In genomic region chr17:45563655-45564530, GRCm38 (mm10) we compare ENCODE assay signal across 8 mouse cellular contexts. TPM values are rescaled to one million over a fixed set of nuclear protein-coding genes. Genes with fewer than 3 reads are reported as not detected.
A peak's percentile ranks its signal among the peaks of the same experiment; 100 is the strongest.
DNase-seq lines count a peak whose midpoint lies in the region; ATAC-seq and TF ChIP-seq lines count a peak whose summit lies in the region.

Gene Slc35b2, plus strand, starts transcription at chr17:45563874.

- no peaks in the 10 kb centered on the region for H3K9me3 ChIP-seq in ES-E14 (ENCODE audit: control insufficient read depth, insufficient read depth, low read depth, low read length)
- no peaks in the 10 kb centered on the region for H3K9me3 ChIP-seq in lung, embryonic 16.5 days (ENCODE audit: control insufficient read depth, low read length)

- peaks cover under 1 to 7% of the 10 kb centered on the region in 2 experiments; a peak in 3 of 4 replicates for H3K4me1 ChIP-seq in ES-E14 (ENCODE audit: control insufficient read depth in 2 of 2, insufficient read depth in 2 of 2, low read length in 2 of 2, poor library complexity in 1 of 2)
- H3K4me1 ChIP-seq in lung, embryonic 16.5 days (replicated peaks; ENCODE audit: control insufficient read depth, insufficient read depth, low read length): peaks cover 12% of the 10 kb centered on the region
- peaks cover 19% of the 10 kb centered on the region for H3K4me1 ChIP-seq in thymus, adult 2 months (replicated peaks; ENCODE audit: control insufficient read depth, insufficient read depth, low read length)

- H3K36me3 ChIP-seq in ES-E14 (ENCODE audit: control insufficient read depth, insufficient read depth, low read length, poor library complexity, severe bottlenecking): peaks cover 37% of the 10 kb centered on the region
- peaks cover 34% of the 10 kb centered on the region for H3K36me3 ChIP-seq in lung, embryonic 16.5 days (ENCODE audit: control insufficient read depth, insufficient read depth, low read length)
- peaks cover 35% of the 10 kb centered on the region for H3K36me3 ChIP-seq in thymus, adult 2 months (ENCODE audit: control insufficient read depth, insufficient read depth, low read length)

- peak within 1 kb of the TSS; percentile 79 to 80 for H3K4me3 ChIP-seq in ES-E14 (ENCODE audit: insufficient read depth in 1 of 2, low read depth in 1 of 2, low read length in 2 of 2, poor library complexity in 1 of 2, severe bottlenecking in 1 of 2)
- peak within 1 kb of the TSS; percentile 65 for H3K4me3 ChIP-seq in lung, embryonic 16.5 days (ENCODE audit: low read length)
- H3K4me3 ChIP-seq in thymus, adult 2 months (ENCODE audit: control insufficient read depth, insufficient read depth, low read length): peak within 1 kb of the TSS; percentile 88

- WGBS in lung, embryonic 16.5 days: 2% methylated on average over 60 of the region's 61 CpGs
- under 1% methylated on average over 57 of the region's 61 CpGs for WGBS in thymus, adult 2 months

- peak; percentile 52; the same call in 1 of the 2 replicates for TF ChIP-seq POLR2A in thymus, adult 2 months (IDR thresholded peaks at IDR 0.05; ENCODE audit: control insufficient read depth, extremely low read depth, insufficient read depth, low read length, poor library complexity)

- peak; percentile 94 for TF ChIP-seq CTCF in thymus, adult 2 months (IDR thresholded peaks at IDR 0.05; ENCODE audit: borderline replicate concordance, control insufficient read depth, extremely low read depth, insufficient read depth, low read length, poor library complexity)

- H3K9ac ChIP-seq in ES-E14 (ENCODE audit: insufficient read depth, low read depth, low read length, poor library complexity, severe bottlenecking): peak within 1 kb of the TSS; percentile 86
- peak within 1 kb of the TSS; percentile 81 for H3K9ac ChIP-seq in lung, embryonic 16.5 days (ENCODE audit: low read length)

- peak within 1 kb of the TSS; percentile 74 for H3K27ac ChIP-seq in ES-E14 (ENCODE audit: insufficient read depth, low read depth, low read length, poor library complexity, severe bottlenecking)
- peak within 1 kb of the TSS; percentile 62 for H3K27ac ChIP-seq in lung, embryonic 16.5 days (ENCODE audit: low read length)
- peak within 1 kb of the TSS; percentile 16; the same call in 1 of the 2 replicates for H3K27ac ChIP-seq in thymus, adult 2 months (ENCODE audit: control insufficient read depth, insufficient read depth, low read length)

- peak within 1 kb of the TSS; percentile 79 for H3K4me2 ChIP-seq in lung, embryonic 16.5 days (ENCODE audit: low read depth, low read length)

- in situ Hi-C loops in ES-E14 (cut with MboI; ENCODE audit: low sequenced_read_pairs in 2 of 2, unreplicated experiment in 2 of 2): no loop called here

- DNase-seq in ES-E14 (ENCODE audit: low read depth, low spot score): no peak
- peak; percentile 91 for DNase-seq in cerebellum, adult 8-10 months
- DNase-seq in forelimb bud, embryonic 11.5 days (ENCODE audit: low read depth, low spot score): peak; percentile 91
- peak; percentile 98 for DNase-seq in heart, postnatal 4 days
- peak; percentile 91 for DNase-seq in layer of hippocampus, adult 9-11 months
- peak; percentile 91 for DNase-seq in ovary, adult 18-20 months (ENCODE audit: low spot score)
- DNase-seq in thymus, adult 2 months: peak; percentile 91

- no peaks in the 10 kb centered on the region for H3K27me3 ChIP-seq in lung, embryonic 16.5 days (ENCODE audit: control insufficient read depth, insufficient read depth, low read depth, low read length)
- no peaks in the 10 kb centered on the region for H3K27me3 ChIP-seq in thymus, adult 2 months (ENCODE audit: control insufficient read depth, insufficient read depth, low read length)

- ATAC-seq in lung, embryonic 16.5 days (ENCODE audit: low read depth): peak; percentile 92

TF ChIP-seq in ES-E14, 5 proteins besides CTCF, POLR2A, EP300 and RAD21:
- no peak for TF ChIP-seq ZC3H11A (IDR thresholded peaks at IDR 0.05; ENCODE audit: borderline replicate concordance, low read depth, low read length)
- TF ChIP-seq CHD2 (IDR thresholded peaks at IDR 0.05; ENCODE audit: low read depth, low read length): no peak
- TF ChIP-seq MAFK (IDR thresholded peaks at IDR 0.05; ENCODE audit: insufficient read depth, low read depth, low read length): no peak
- TF ChIP-seq HCFC1 (IDR thresholded peaks at IDR 0.05; ENCODE audit: borderline replicate concordance, insufficient read depth, low read length): no peak
- peak; percentile 86 for TF ChIP-seq ZNF384 (IDR thresholded peaks at IDR 0.05; ENCODE audit: low read depth, low read length)

RNA-seq across cellular contexts. Expression of gene Slc35b2, which starts in this region (rescaled TPM):
- total RNA-seq in ES-E14 (2012; rRNA removed): 96.7 and 98.7 TPM in 2 replicates
- total RNA-seq in heart, postnatal 4 days (2021): 10 to 100 TPM; 37.3 to 39.2 TPM
- 130 and 131 TPM in 2 replicates for polyA plus RNA-seq in lung, embryonic 16.5 days (2015; fragmentation: Nextera tagmentation; extraction: Ambion mirVana)
- polyA plus RNA-seq in thymus, adult 2 months (2012; rRNA removed): 135 and 137 TPM in 2 replicates

Comparison
In these comparisons a context has a peak if more than half of its experiments do, and no peak if none do; other contexts are left out.
1. H3K27ac ChIP-seq: peak in every context shown above with its lines; median percentile 74 in ES-E14; 62 in lung, embryonic 16.5 days; 16 in thymus, adult 2 months.